Mouse (Mus musculus): ENCODE data around the gene Kif3c. TPM values are rescaled to one million over a fixed set of nuclear protein-coding genes. Genes with fewer than 3 reads are reported as not detected.

The Kif3c gene
- polyA plus RNA-seq, 1 experiment, result 1.0 TPM

DNA sequence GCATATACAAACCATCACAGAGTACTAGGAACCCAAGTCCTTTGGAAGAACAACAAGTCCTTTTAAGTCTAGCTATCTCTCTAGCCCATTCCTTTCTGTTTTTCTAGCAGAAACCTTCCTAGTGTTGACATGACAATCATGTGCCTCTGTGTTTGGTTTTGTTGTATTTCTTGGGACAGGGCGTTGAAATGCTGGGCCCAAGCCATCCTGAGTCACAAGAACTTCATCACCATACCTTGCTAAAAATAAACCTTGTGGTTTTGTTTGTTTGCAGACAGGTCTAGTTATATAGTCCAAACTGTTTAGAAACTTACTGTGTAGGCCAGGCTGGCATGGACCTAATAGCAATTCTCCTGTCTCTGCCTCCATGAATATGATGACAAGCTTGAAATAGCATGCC is 57.9 kb downstream of the Kif3c start:
- Histone ChIP-seq H3K36me3 (ENCODE audit: control insufficient read depth, insufficient read depth, low read length) (no peaks in the 10 kb centered on the region; the same call in 1 of the 2 replicates), H3K4me1 (ENCODE audit: control insufficient read depth, insufficient read depth, low read length) (no peaks in the 10 kb centered on the region; the same call in 1 of the 2 replicates), H3K27ac (ENCODE audit: control insufficient read depth, insufficient read depth, low read depth, low read length) (no peak overlapping the region), H3K4me3 (ENCODE audit: control insufficient read depth, low read depth, low read length) (no peak overlapping the region), H3K27me3 (ENCODE audit: control insufficient read depth, insufficient read depth, low read length) (no peaks in the 10 kb centered on the region)
- TF ChIP-seq CTCF (IDR thresholded peaks at IDR 0.05; ENCODE audit: control insufficient read depth, insufficient read depth, insufficient replicate concordance, low read depth, low read length) (no peak), POLR2A (IDR thresholded peaks at IDR 0.05; ENCODE audit: control insufficient read depth, low read depth, low read length) (no peak)

DNA sequence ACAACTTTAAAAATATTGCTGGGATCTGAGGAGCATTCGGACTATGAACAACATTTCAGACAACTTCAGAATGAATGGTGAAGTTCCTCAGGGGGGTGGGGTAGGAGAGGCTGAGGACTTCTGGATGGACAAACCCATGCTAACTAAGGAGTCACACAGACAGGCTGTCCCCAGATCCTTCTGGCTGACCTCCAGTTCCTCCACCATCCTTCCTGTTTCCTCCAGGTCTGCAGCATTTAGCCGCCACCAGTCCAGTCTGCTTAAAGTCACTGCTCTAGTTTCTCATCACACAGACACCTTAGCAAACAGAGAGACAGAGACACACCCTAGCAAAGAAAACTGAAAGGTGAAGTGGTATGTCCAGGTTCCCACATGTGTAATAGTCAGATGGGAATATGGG is 59.2 kb downstream of the Kif3c start:
- no peaks in the 10 kb centered on the region; the same call in none of the 2 replicates for H3K4me1 ChIP-seq (ENCODE audit: control insufficient read depth, insufficient read depth, low read length)
- H3K4me3 ChIP-seq (ENCODE audit: control insufficient read depth, low read depth, low read length), result peak overlapping the region; percentile 38; the same call in 1 of the 2 replicates
- H3K27me3 ChIP-seq (ENCODE audit: control insufficient read depth, insufficient read depth, low read length), result no peaks in the 10 kb centered on the region

DNA sequence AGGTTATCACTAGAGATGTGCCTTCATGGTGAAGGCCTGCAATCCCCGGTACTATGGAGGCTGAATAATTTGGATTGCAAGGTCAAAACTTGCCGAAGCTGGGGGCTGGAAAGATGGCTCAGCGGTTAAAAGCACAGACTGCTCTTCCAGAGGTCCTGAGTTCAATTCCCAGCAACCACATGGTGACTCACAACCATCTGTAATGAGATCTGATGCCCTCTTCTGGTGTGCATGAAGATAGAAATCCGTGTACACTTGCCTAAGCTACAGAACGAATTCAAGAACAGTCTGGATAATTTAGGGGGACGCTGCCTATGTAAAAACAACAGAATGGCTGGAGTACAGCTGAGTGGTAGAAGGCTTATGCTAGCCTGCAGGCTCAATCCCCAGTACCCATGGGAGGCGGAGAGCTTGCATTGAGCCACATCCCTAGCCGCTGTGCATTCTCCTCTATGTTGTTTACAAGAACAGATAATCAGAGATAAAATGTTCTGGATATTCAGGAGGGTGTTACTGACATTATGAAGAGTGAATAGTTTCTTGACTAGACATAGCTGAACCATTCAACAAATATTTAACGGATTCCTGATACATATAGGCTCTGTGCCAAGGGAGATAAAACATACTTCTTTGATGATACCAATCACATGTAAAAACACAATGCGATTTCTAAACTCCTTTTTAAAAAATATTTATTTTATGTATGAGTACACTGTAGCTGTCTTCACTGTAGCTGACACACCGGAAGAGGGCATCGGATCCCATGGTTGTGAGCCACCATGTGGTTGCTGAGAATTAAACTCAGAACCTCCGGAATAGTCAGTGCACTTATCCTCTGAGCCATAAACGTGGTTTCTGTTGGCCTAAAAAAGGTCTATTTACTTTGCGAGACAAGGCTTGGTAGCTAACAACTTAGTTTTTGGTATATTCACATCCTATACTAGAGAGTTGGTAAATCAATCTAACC is 60.7 kb downstream of the Kif3c start:
- H3K27me3 ChIP-seq (ENCODE audit: control insufficient read depth, insufficient read depth, low read length), result no peaks in the 10 kb centered on the region
- TF ChIP-seq POLR2A (IDR thresholded peaks at IDR 0.05; ENCODE audit: control insufficient read depth, low read depth, low read length) (no peak), CTCF (IDR thresholded peaks at IDR 0.05; ENCODE audit: control insufficient read depth, insufficient read depth, insufficient replicate concordance, low read depth, low read length) (no peak)
- no peaks in the 10 kb centered on the region; the same call in 1 of the 2 replicates for H3K36me3 ChIP-seq (ENCODE audit: control insufficient read depth, insufficient read depth, low read length)
- H3K4me3 ChIP-seq (ENCODE audit: control insufficient read depth, low read depth, low read length), result peak overlapping the region; percentile 98
- no peak overlapping the region; the same call in 1 of the 2 replicates for H3K27ac ChIP-seq (ENCODE audit: control insufficient read depth, insufficient read depth, low read depth, low read length)
- no peaks in the 10 kb centered on the region; the same call in none of the 2 replicates for H3K4me1 ChIP-seq (ENCODE audit: control insufficient read depth, insufficient read depth, low read length)

More for the DNA sequence above, 59.2 kb downstream of the Kif3c start:
- no peaks in the 10 kb centered on the region; the same call in 1 of the 2 replicates for H3K36me3 ChIP-seq (ENCODE audit: control insufficient read depth, insufficient read depth, low read length)
- no peak overlapping the region for H3K27ac ChIP-seq (ENCODE audit: control insufficient read depth, insufficient read depth, low read depth, low read length)
- TF ChIP-seq CTCF (IDR thresholded peaks at IDR 0.05; ENCODE audit: control insufficient read depth, insufficient read depth, insufficient replicate concordance, low read depth, low read length), result no peak
- TF ChIP-seq POLR2A (IDR thresholded peaks at IDR 0.05; ENCODE audit: control insufficient read depth, low read depth, low read length), result no peak

DNA sequence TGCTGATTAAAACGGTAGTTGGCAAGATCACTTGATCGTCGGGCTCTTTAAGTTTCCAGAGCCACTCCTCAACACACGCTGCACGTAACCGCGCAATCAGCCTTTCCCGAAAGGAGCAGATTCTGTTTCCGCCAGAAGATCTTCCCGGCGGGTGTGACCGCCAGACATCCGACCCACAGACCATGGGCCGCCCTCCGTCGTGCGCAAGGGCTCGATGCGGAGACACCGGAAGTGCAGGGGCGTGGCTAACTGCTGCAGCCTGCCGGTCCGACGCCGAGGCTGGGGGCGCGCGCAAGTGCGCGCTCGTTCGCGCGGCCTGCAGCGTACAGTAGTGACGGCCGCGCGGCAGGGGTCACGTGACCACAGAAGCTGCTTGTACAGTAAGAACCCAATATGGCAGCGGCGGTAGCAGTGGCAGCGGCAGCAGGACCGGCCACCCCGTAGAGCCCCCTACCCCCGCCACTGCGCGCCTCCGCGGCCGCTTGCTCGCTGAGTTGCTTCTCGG is 61.6 kb downstream of the Kif3c start, which contains the start of gene Asxl2:
Gene Asxl2, plus strand, starts transcription at position 328 of the 505 bp plus-strand sequence.
- Histone ChIP-seq H3K27ac (ENCODE audit: control insufficient read depth, insufficient read depth, low read depth, low read length) (peak within 1 kb of the TSS; percentile 100), H3K27me3 (ENCODE audit: control insufficient read depth, insufficient read depth, low read length) (no peaks in the 10 kb centered on the region), H3K36me3 (ENCODE audit: control insufficient read depth, insufficient read depth, low read length) (no peaks in the 10 kb centered on the region; the same call in 1 of the 2 replicates), H3K4me3 (ENCODE audit: control insufficient read depth, low read depth, low read length) (peak within 1 kb of the TSS; percentile 98), H3K4me1 (ENCODE audit: control insufficient read depth, insufficient read depth, low read length) (no peaks in the 10 kb centered on the region; the same call in none of the 2 replicates)
- TF ChIP-seq POLR2A (IDR thresholded peaks at IDR 0.05; ENCODE audit: control insufficient read depth, low read depth, low read length), result peak; percentile 92; the same call in 1 of the 2 replicates
- TF ChIP-seq CTCF (IDR thresholded peaks at IDR 0.05; ENCODE audit: control insufficient read depth, insufficient read depth, insufficient replicate concordance, low read depth, low read length), result no peak

DNA sequence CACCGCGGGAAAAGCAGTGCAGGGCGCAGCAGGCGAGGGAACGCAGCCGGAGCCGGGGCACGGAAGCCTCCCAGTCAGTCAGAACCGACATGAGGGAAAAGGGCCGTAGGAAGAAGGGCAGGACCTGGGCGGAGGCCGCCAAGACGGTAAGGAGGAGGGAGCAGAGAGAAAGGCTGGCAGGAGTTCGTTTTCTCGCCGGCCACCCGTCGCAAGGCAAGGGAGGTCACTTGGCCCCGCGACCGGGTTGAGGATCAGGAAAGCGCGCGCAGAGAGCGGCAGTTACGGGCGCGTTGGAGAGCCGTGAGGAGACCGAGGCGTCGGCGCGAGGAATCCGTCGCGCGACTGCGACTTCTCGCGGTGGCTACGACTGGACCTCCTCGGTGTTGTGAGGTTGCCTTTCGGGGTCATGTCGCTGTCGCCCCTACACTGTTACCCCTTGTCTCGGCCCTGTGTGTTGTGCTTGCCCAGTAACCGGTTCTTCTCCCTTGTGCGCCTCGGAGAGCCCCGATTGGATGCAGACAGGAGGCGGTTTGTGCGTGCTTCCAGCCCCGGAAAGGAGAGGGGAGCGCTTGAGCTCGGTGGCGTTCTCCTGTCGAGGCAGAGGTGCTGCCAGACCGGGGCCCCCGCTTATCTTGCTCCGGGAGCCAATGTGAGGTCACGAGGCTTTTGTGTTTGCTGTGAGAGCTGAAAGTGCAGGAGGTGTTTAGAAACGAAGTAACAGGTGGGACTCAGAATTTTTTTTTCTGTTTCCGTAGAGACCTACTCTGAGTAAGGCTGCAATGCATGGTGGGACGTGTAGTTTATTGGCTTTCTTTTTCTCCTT is 62.3 kb downstream of the Kif3c start:
- Histone ChIP-seq H3K36me3 (ENCODE audit: control insufficient read depth, insufficient read depth, low read length) (no peaks in the 10 kb centered on the region), H3K4me1 (ENCODE audit: control insufficient read depth, insufficient read depth, low read length) (no peaks in the 10 kb centered on the region; the same call in none of the 2 replicates), H3K27me3 (ENCODE audit: control insufficient read depth, insufficient read depth, low read length) (no peaks in the 10 kb centered on the region), H3K4me3 (ENCODE audit: control insufficient read depth, low read depth, low read length) (peak overlapping the region; percentile 98), H3K27ac (ENCODE audit: control insufficient read depth, insufficient read depth, low read depth, low read length) (peak overlapping the region; percentile 100)
- no peak for TF ChIP-seq CTCF (IDR thresholded peaks at IDR 0.05; ENCODE audit: control insufficient read depth, insufficient read depth, insufficient replicate concordance, low read depth, low read length)
- TF ChIP-seq POLR2A (IDR thresholded peaks at IDR 0.05; ENCODE audit: control insufficient read depth, low read depth, low read length), result no peak

DNA sequence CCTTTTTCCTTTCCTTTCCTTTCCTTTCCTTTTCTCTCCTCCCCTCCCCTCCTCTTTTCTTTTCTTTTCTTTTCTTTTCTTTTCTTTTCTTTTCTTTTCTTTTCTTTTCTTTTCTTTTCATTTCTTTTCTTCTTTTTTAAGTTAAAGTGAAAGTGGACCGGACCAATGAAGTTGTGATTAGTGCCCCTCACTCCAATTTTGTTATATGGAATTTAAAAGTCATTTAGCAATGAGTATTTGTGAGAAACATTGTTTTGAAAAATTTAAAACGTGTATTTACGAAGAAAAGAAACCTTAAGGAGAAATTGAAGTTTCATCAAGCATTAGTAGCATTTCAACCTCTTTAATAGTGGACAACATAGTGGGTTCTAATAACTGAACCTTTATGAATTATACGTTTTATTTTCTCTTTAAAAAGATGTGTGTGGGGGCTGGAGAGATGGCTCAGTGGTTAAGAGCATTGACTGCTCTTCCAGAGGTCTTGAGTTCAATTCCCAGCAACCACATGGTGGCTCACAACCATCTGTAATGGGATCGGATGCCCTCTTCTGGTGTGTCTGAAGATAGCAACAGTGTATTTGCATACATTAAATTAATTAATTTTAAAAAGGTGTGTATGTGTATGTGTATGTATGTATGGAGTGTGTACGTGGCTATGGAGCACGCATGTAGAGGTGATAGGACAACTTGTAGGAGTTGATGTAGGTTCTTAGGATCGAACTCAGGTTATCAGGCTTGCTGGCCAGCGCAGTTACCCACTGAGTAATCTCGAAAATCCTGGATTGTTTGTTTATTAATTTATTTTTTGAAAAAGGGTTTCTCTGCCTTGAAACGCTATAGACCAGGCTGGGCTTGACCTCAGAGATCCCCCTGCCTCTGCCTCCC is 63.2 kb downstream of the Kif3c start:
- no peaks in the 10 kb centered on the region for H3K27me3 ChIP-seq (ENCODE audit: control insufficient read depth, insufficient read depth, low read length)
- TF ChIP-seq POLR2A (IDR thresholded peaks at IDR 0.05; ENCODE audit: control insufficient read depth, low read depth, low read length) (no peak), CTCF (IDR thresholded peaks at IDR 0.05; ENCODE audit: control insufficient read depth, insufficient read depth, insufficient replicate concordance, low read depth, low read length) (no peak)
- peak overlapping the region; percentile 98 for H3K4me3 ChIP-seq (ENCODE audit: control insufficient read depth, low read depth, low read length)
- H3K36me3 ChIP-seq (ENCODE audit: control insufficient read depth, insufficient read depth, low read length), result no peaks in the 10 kb centered on the region
- H3K4me1 ChIP-seq (ENCODE audit: control insufficient read depth, insufficient read depth, low read length), result no peaks in the 10 kb centered on the region; the same call in none of the 2 replicates
- H3K27ac ChIP-seq (ENCODE audit: control insufficient read depth, insufficient read depth, low read depth, low read length), result peak overlapping the region; percentile 100

All from testis, adult 2 months (tissue).